Mouse (Mus musculus) brain, embryonic 14.5 days (tissue): ENCODE measurements around the gene 4921539E11Rik.

Experiments used
- CTCF ChIP-seq: fragments of 200-500 bp; IDR thresholded peaks from 2 replicates; pipeline ENCODE4 v1.5.1; 2012; ENCODE audit warnings: inconsistent platforms, mild to moderate bottlenecking, moderate library complexity, borderline replicate concordance; ENCODE audit not compliant: insufficient read depth, insufficient read length; ENCODE audit errors: extremely low read depth
- POLR2A ChIP-seq: fragments of 200-500 bp; IDR thresholded peaks from 2 replicates; pipeline ENCODE4 v1.6.1; 2012; ENCODE audit warnings: mild to moderate bottlenecking, inconsistent platforms, borderline replicate concordance; ENCODE audit not compliant: poor library complexity, insufficient read depth, insufficient read length, severe bottlenecking; ENCODE audit errors: extremely low read depth

- TF ChIP-seq CTCF (no peak), POLR2A (no peak)
Measured at GRCm38 (mm10) chr4:103263378-103263777, 27.3 kb downstream of the 4921539E11Rik start.
